Mouse (Mus musculus) midbrain, embryonic 16.5 days (tissue): ENCODE data around the gene Rps8. TPM values are rescaled to one million over a fixed set of nuclear protein-coding genes. Genes with fewer than 3 reads are reported as not detected.

Experiments used
- ATAC-seq: fragments of 200-750 bp; cut with Nextera tagmentation; 2 replicates; pipeline ENCODE4 v1.8.0; 2017; ENCODE audit warnings: moderate TSS enrichment
- H3K27ac ChIP-seq: fragments of 300-500 bp; sonication (generic); 2 replicates; pipeline ENCODE4 v1.5.1; 2014; ENCODE audit warnings: mild to moderate bottlenecking, low read length, mixed read lengths
- H3K27me3 ChIP-seq: fragments of 300-500 bp; sonication (generic); 2 replicates; pipeline ENCODE4 v1.6.1; 2014; ENCODE audit warnings: low read depth, low read length, mixed read lengths; ENCODE audit not compliant: control insufficient read depth, insufficient read depth
- H3K36me3 ChIP-seq: fragments of 300-500 bp; sonication (generic); 2 replicates; pipeline ENCODE4 v1.6.1; 2014; ENCODE audit warnings: mild to moderate bottlenecking, low read length, moderate library complexity, mixed read lengths; ENCODE audit not compliant: control insufficient read depth, insufficient read depth
- H3K4me1 ChIP-seq: fragments of 300-500 bp; sonication (generic); 2 replicates; pipeline ENCODE4 v1.6.1; 2014; ENCODE audit warnings: mild to moderate bottlenecking, low read length, mixed read lengths; ENCODE audit not compliant: control insufficient read depth, insufficient read depth
- H3K4me2 ChIP-seq: fragments of 300-500 bp; sonication (generic); 2 replicates; pipeline ENCODE4 v1.6.1; 2014; ENCODE audit warnings: mild to moderate bottlenecking, low read length, mixed read lengths
- H3K4me3 ChIP-seq: fragments of 300-500 bp; sonication (generic); 2 replicates; pipeline ENCODE4 v1.5.1; 2014; ENCODE audit warnings: low read depth, mild to moderate bottlenecking, low read length, moderate library complexity, mixed read lengths
- H3K9ac ChIP-seq: fragments of 300-500 bp; sonication (generic); 2 replicates; pipeline ENCODE4 v1.6.1; 2014; ENCODE audit warnings: low read depth, low read length, mixed read lengths
- H3K9me3 ChIP-seq: fragments of 300-500 bp; sonication (generic); replicated peaks from 2 replicates; pipeline ENCODE4 v1.6.1; 2014; ENCODE audit warnings: mild to moderate bottlenecking, low read length, mixed read lengths; ENCODE audit not compliant: control insufficient read depth, poor library complexity, severe bottlenecking
- WGBS: fragments of 180-500 bp; shearing (Covaris S2); extraction: QIAGEN DNeasy Blood & Tissue Kit; methylation state at CpG from one replicate; pipeline ENCODE4 v1.1.7; 2014; 5-methylcytosine and 5-hydroxymethylcytosine counted together
- polyA plus RNA-seq: library from polyadenylated mRNA; unstranded; fragments of >200 nt; fragmentation: Nextera tagmentation; extraction: Ambion mirVana; gene quantifications from 2 replicates; pipeline ENCODE4 v1.2.1, GENCODE M21; 2015

Gene Rps8
- polyA plus RNA-seq, 1 experiment from 2014 or later, result 381 TPM

GRCm38 (mm10) chr4:117122209-117122608 lies 33.8 kb downstream of the Rps8 start:
- Histone ChIP-seq H3K4me2 (no peak overlapping the region), H3K4me1 (peaks cover 16% of the 10 kb centered on the region), H3K36me3 (no peaks in the 10 kb centered on the region), H3K27me3 (no peaks in the 10 kb centered on the region), H3K9ac (no peak overlapping the region), H3K27ac (no peak overlapping the region), H3K9me3 (no peaks in the 10 kb centered on the region), H3K4me3 (no peak overlapping the region)
- ATAC-seq, result no peak
- 88% methylated on average over 4 of the region's 4 CpGs for WGBS

GRCm38 (mm10) chr4:117120445-117121414 lies 35.3 kb downstream of the Rps8 start:
- H3K4me1 ChIP-seq, result peaks cover 14% of the 10 kb centered on the region
- H3K4me3 ChIP-seq, result peak overlapping the region; percentile 69
- peak; percentile 95 for ATAC-seq
- H3K9ac ChIP-seq, result peak overlapping the region; percentile 79
- H3K27me3 ChIP-seq, result no peaks in the 10 kb centered on the region
- no peaks in the 10 kb centered on the region for H3K9me3 ChIP-seq
- peak overlapping the region; percentile 94 for H3K27ac ChIP-seq
- WGBS, result under 1% methylated on average over 69 of the region's 69 CpGs
- H3K36me3 ChIP-seq, result no peaks in the 10 kb centered on the region
- H3K4me2 ChIP-seq, result peak overlapping the region; percentile 88

GRCm38 (mm10) chr4:117120052-117120444 lies 36.0 kb downstream of the Rps8 start:
- Histone ChIP-seq H3K9ac (peak overlapping the region; percentile 79), H3K27me3 (no peaks in the 10 kb centered on the region), H3K27ac (peak overlapping the region; percentile 94), H3K9me3 (no peaks in the 10 kb centered on the region), H3K4me2 (peak overlapping the region; percentile 88), H3K4me3 (peak overlapping the region; percentile 69), H3K4me1 (peaks cover 7% of the 10 kb centered on the region), H3K36me3 (no peaks in the 10 kb centered on the region)
- ATAC-seq, result peak; percentile 47
- WGBS, result 6% methylated on average over 10 of the region's 10 CpGs

- Histone ChIP-seq H3K27ac (peak overlapping the region; percentile 94), H3K4me3 (peak overlapping the region; percentile 69), H3K27me3 (no peaks in the 10 kb centered on the region), H3K9me3 (no peaks in the 10 kb centered on the region), H3K4me2 (peak overlapping the region; percentile 88), H3K4me1 (peaks cover 6% of the 10 kb centered on the region; the same call in 1 of the 2 replicates), H3K9ac (peak overlapping the region; percentile 79), H3K36me3 (no peaks in the 10 kb centered on the region)
- peak; percentile 19; the same call in 1 of the 2 replicates for ATAC-seq
- 56% methylated on average over 5 of the region's 5 CpGs for WGBS
These were observed 36.4 kb downstream of the Rps8 start for GRCm38 (mm10) chr4:117119636-117120035.

GRCm38 (mm10) chr4:117117931-117118330 lies 38.1 kb downstream of the Rps8 start:
- WGBS, result 94% methylated on average over 7 of the region's 7 CpGs
- Histone ChIP-seq H3K9me3 (no peaks in the 10 kb centered on the region), H3K9ac (no peak overlapping the region), H3K4me2 (no peak overlapping the region), H3K27ac (no peak overlapping the region), H3K36me3 (peaks cover 7% of the 10 kb centered on the region; the same call in 1 of the 2 replicates), H3K4me1 (peaks cover 6% of the 10 kb centered on the region; the same call in 1 of the 2 replicates), H3K4me3 (no peak overlapping the region), H3K27me3 (no peaks in the 10 kb centered on the region)
- no peak for ATAC-seq

- Histone ChIP-seq H3K4me1 (peaks cover 6% of the 10 kb centered on the region; the same call in 1 of the 2 replicates), H3K9me3 (no peaks in the 10 kb centered on the region), H3K27ac (no peak overlapping the region), H3K36me3 (peaks cover 7% of the 10 kb centered on the region; the same call in 1 of the 2 replicates), H3K27me3 (no peaks in the 10 kb centered on the region), H3K4me2 (no peak overlapping the region), H3K9ac (no peak overlapping the region), H3K4me3 (no peak overlapping the region)
- 88% methylated on average over 5 of the region's 5 CpGs for WGBS
- ATAC-seq, result no peak
These were observed 40.5 kb downstream of the Rps8 start for GRCm38 (mm10) chr4:117115592-117115991.

GRCm38 (mm10) chr4:117113237-117113636 lies 42.8 kb downstream of the Rps8 start:
- H3K27me3 ChIP-seq, result no peaks in the 10 kb centered on the region
- no peaks in the 10 kb centered on the region for H3K4me1 ChIP-seq
- H3K27ac ChIP-seq, result no peak overlapping the region
- no peaks in the 10 kb centered on the region for H3K9me3 ChIP-seq
- H3K4me2 ChIP-seq, result no peak overlapping the region
- no peak overlapping the region for H3K9ac ChIP-seq
- ATAC-seq, result no peak
- 82% methylated on average over 1 of the region's 1 CpGs for WGBS
- H3K36me3 ChIP-seq, result peaks cover 9% of the 10 kb centered on the region; the same call in 1 of the 2 replicates
- no peak overlapping the region for H3K4me3 ChIP-seq

GRCm38 (mm10) chr4:117110985-117111384 lies 45.1 kb downstream of the Rps8 start:
- Histone ChIP-seq H3K4me3 (no peak overlapping the region), H3K9ac (no peak overlapping the region), H3K27ac (no peak overlapping the region), H3K36me3 (peaks cover 13% of the 10 kb centered on the region), H3K27me3 (no peaks in the 10 kb centered on the region), H3K4me1 (no peaks in the 10 kb centered on the region), H3K9me3 (no peaks in the 10 kb centered on the region), H3K4me2 (no peak overlapping the region)
- ATAC-seq, result no peak
- WGBS, result 93% methylated on average over 11 of the region's 11 CpGs

GRCm38 (mm10) chr4:117110249-117110648 lies 45.8 kb downstream of the Rps8 start:
- Histone ChIP-seq H3K4me1 (no peaks in the 10 kb centered on the region), H3K9me3 (no peaks in the 10 kb centered on the region), H3K27me3 (no peaks in the 10 kb centered on the region), H3K36me3 (peaks cover 13% of the 10 kb centered on the region), H3K4me3 (no peak overlapping the region), H3K9ac (no peak overlapping the region), H3K27ac (no peak overlapping the region), H3K4me2 (no peak overlapping the region)
- 93% methylated on average over 13 of the region's 13 CpGs for WGBS
- ATAC-seq, result no peak
